Mouse (Mus musculus) activated CD4-positive, CD25-positive, alpha-beta regulatory T cell, adult 4 months (primary cell): Measurements from ENCODE around the gene Dis3l. TPM values are rescaled to one million over a fixed set of nuclear protein-coding genes. Genes with fewer than 3 reads are reported as not detected.

Experiments
- ATAC-seq: one replicate; pipeline ENCODE4 v1.8.0; 2017
- polyA plus RNA-seq, 2 experiments: library from polyadenylated mRNA; unstranded; fragments of 100-300 nt; shearing (Covaris generic); gene quantifications; one replicate each; pipeline ENCODE4 v1.2.1; 2017

The Dis3l gene
- polyA plus RNA-seq = 1 to 10 TPM; 9.5 to 9.8 TPM

GRCm38 (mm10) chr9:64341254-64341566, at the start of gene Dis3l:
TSS of gene Dis3l (minus strand) at chr9:64341288.
- no peak for ATAC-seq

GRCm38 (mm10) chr9:64389576-64390292, 48.6 kb upstream of the Dis3l start:
- no peak for ATAC-seq

GRCm38 (mm10) chr9:64386466-64387211, 45.6 kb upstream of the Dis3l start:
- no peak for ATAC-seq

- ATAC-seq = no peak
These were observed 44.7 kb upstream of the Dis3l start, which contains the start of gene Megf11 for GRCm38 (mm10) chr9:64385511-64386465. TSS of gene Megf11 (plus strand) at chr9:64385626.

GRCm38 (mm10) chr9:64383021-64383788, 42.1 kb upstream of the Dis3l start:
- no peak for ATAC-seq

GRCm38 (mm10) chr9:64376380-64376779, 35.3 kb upstream of the Dis3l start:
- ATAC-seq = no peak

GRCm38 (mm10) chr9:64371305-64371819, 30.3 kb upstream of the Dis3l start:
- no peak for ATAC-seq

GRCm38 (mm10) chr9:64369871-64370270, 28.8 kb upstream of the Dis3l start:
- ATAC-seq = no peak

- ATAC-seq = no peak
These were observed 20.3 kb upstream of the Dis3l start for GRCm38 (mm10) chr9:64361231-64361950.

GRCm38 (mm10) chr9:64355627-64356026, 14.5 kb upstream of the Dis3l start:
- no peak for ATAC-seq

- no peak for ATAC-seq
These were observed 10.1 kb upstream of the Dis3l start for GRCm38 (mm10) chr9:64351191-64351590.

- no peak for ATAC-seq
These were observed 8.4 kb upstream of the Dis3l start for GRCm38 (mm10) chr9:64349490-64349889.

GRCm38 (mm10) chr9:64347377-64347776, 6.3 kb upstream of the Dis3l start:
- ATAC-seq = no peak

- ATAC-seq = no peak
These were observed 4.8 kb upstream of the Dis3l start for GRCm38 (mm10) chr9:64345931-64346330.

- no peak for ATAC-seq
These were observed 2.6 kb upstream of the Dis3l start for GRCm38 (mm10) chr9:64343656-64344055.

- ATAC-seq = no peak
These were observed 583 bp upstream of the Dis3l start for GRCm38 (mm10) chr9:64341671-64342070.

- ATAC-seq = peak; percentile 69
These were observed 486 bp downstream of the Dis3l start for GRCm38 (mm10) chr9:64340351-64341253.

GRCm38 (mm10) chr9:64339361-64339760, 1.7 kb downstream of the Dis3l start:
- ATAC-seq = no peak

GRCm38 (mm10) chr9:64335825-64336224, 5.3 kb downstream of the Dis3l start:
- ATAC-seq = no peak

- ATAC-seq = no peak
These were observed 17.1 kb downstream of the Dis3l start for GRCm38 (mm10) chr9:64323976-64324375.
